Mouse (Mus musculus) gastrocnemius, adult 18-20 months (tissue): ENCODE measurements around the gene 1500015O10Rik. TPM values are rescaled to one million over a fixed set of nuclear protein-coding genes. Genes with fewer than 3 reads are reported as not detected.

ENCODE experiments used
- DNase-seq: peaks from one replicate; pipeline ENCODE4 v3.0.0; 2021; ENCODE audit warnings: low spot score
- total RNA-seq, 2 experiments: library from RNA; stranded (reverse); gene quantifications; 2 replicates each; pipeline ENCODE4 v1.2.3; 2021

The 1500015O10Rik gene
- total RNA-seq, 2 experiments from 2014 or later: 1.5 to 4.0 TPM

GRCm38 (mm10) chr1:43772694-43773093 lies 42.3 kb downstream of the 1500015O10Rik start:
- DNase-seq: no peak

- no peak for DNase-seq
Observed at GRCm38 (mm10) chr1:43774126-43774525, 43.7 kb downstream of the 1500015O10Rik start.

- DNase-seq: peak; percentile 5
Observed at GRCm38 (mm10) chr1:43776106-43776505, 45.7 kb downstream of the 1500015O10Rik start.

- peak; percentile 7 for DNase-seq
Observed at GRCm38 (mm10) chr1:43781195-43781594, 50.8 kb downstream of the 1500015O10Rik start.

GRCm38 (mm10) chr1:43781672-43782071 lies 51.3 kb downstream of the 1500015O10Rik start:
- no peak for DNase-seq

GRCm38 (mm10) chr1:43782680-43783079 lies 52.3 kb downstream of the 1500015O10Rik start:
- DNase-seq: no peak

GRCm38 (mm10) chr1:43783186-43783585 lies 52.8 kb downstream of the 1500015O10Rik start:
- no peak for DNase-seq

- DNase-seq: no peak
Observed at GRCm38 (mm10) chr1:43785316-43785715, 54.9 kb downstream of the 1500015O10Rik start.

GRCm38 (mm10) chr1:43786711-43787110 lies 56.3 kb downstream of the 1500015O10Rik start:
- DNase-seq: no peak

GRCm38 (mm10) chr1:43789765-43790164 lies 59.4 kb downstream of the 1500015O10Rik start:
- DNase-seq: no peak

Other genes starting within 250 kb of the 1500015O10Rik start
- gene Uxs1, start 97.2 kb downstream of the 1500015O10Rik start, total RNA-seq: 10 to 100 TPM in 1 of 2 experiments, 1 to 10 TPM in 1; 9.2 to 13.8 TPM
- 10 to 100 TPM; 30.5 to 36.6 TPM for gene Tpp2, start 203.0 kb downstream of the 1500015O10Rik start, total RNA-seq